Mouse (Mus musculus) spleen, adult 18-20 months (tissue): ENCODE measurements around the gene Fermt1.

Experiments used
- DNase-seq, 2 experiments: peaks; one replicate each; pipeline ENCODE4 v3.0.0; 2022; ENCODE audit warnings: mixed read lengths in 2 of 2

The Fermt1 gene

DNA sequence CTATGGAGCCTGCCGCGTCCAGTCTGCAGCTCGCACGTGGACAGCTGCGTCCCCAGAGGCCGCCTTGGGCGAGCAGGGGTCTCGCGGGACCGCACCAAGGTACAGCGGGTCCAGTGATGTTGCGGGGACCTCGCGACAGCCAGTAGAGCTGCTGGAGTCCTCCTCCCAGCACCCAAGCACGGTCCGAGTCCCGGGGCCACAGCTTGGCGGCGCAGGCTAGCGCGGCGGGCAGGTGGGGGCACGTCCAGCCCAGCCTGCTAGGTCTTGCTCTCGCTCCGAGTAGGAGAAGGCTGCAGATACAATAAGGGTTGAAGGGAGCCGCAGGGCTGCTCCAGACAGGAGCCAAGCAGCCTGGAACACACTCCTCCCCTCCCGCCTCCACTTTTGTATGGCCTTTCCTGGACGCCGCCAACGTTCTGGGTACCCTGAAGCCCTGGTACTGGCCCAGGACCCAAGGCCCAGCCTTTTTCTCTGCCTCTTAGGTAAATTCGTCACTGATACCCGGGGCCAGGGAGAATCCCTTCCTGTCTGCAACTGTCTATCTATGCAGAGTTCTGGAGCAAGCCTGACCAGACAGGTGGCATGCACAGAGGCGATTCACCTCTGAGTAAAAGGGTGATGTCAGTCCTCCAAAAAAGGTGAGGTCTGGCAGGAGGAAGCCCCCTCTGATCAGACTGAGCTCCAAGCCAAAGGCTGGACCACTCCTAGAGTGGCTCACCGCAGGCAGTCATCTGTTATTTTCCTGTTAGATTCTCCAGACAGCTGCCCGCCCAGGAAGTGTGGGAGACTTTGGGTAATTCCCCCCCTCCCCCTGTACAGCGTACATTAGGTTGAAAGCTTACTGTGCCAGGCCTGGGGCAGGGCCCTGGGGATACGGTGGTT, at the start of gene Fermt1:
Fermt1 (minus strand) TSS at position 581 of the 882 bp plus-strand sequence.
- no peak for DNase-seq

GRCm38 (mm10) chr2:132992659-132993531, 47.2 kb upstream of the Fermt1 start:
- DNase-seq, result no peak

DNA sequence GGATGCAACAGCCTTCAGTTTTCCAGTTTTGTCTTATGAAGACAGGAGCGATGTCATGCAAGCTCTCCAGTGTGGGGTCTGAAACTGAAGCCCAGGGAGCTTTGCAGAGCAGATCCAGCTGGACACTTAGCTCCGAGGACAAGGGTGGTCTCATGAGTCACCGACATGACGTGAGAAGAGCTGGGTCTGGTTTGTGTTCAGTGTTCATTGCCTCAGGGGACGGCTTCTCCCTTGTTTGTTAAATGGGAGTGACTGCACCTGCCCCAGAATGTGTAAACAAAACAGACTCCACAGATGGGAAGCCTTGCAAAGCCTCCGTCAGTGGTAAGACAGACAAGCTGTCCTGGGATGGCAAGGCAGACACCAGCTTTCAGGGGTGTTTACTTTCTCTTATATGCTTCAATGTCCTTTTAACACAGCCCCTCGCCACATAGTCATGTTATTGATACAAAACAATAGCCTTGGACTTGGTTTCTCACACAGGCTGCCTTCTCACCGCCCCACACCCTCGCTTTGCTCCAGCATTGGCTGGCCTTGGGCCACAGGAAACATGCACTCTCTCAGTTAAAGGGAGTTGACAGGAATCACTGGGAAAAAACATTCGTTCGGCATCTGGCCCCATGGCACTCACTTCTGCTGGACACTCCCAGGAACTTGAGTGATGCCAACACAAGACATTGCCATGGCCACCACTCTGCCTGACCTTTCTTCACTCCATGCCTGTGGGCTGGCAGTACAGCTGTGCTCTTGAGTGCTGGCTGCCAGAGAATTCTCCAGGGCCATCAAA, 44.3 kb upstream of the Fermt1 start:
- DNase-seq, result no peak

DNA sequence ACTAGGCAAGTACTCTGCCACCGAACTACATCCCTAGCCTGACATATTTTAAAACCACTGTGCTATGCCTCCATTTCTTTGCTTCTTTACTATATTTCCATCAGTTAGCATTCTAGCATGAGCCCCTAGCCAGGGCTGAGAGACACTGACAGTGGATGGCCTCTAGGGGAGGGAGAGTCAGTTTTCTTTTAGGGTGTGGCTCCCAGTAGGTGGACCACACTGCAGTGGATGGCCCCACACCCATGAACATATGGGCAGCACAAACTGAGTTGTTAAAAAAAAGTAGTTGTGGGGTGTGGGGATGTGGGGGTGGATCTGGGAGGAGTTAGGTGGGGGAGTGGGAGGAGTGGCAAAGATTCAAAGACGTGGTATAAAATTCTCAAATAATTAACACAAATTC, 27.6 kb upstream of the Fermt1 start:
- DNase-seq, result no peak

GRCm38 (mm10) chr2:132970772-132971173, 25.1 kb upstream of the Fermt1 start:
- no peak for DNase-seq

DNA sequence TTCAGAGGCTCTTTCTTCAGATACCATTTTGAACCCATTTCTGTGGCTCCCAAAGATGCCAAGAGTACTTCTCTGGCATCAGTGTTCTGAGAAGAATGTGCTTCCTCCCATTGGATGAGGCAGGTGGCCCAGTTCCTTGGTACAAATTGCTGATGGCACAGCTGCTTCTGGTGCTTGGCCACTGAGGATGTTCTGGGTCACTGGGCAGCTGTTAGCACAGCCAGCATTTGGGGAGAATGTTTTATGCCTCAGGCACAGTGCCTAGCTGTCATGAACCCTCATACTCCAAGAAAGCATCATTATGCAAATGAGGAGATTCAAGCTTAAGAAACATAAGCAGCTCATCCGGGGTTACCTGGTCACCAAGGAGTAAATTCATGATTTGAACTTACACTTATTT, 12.1 kb upstream of the Fermt1 start:
- no peak for DNase-seq

DNA sequence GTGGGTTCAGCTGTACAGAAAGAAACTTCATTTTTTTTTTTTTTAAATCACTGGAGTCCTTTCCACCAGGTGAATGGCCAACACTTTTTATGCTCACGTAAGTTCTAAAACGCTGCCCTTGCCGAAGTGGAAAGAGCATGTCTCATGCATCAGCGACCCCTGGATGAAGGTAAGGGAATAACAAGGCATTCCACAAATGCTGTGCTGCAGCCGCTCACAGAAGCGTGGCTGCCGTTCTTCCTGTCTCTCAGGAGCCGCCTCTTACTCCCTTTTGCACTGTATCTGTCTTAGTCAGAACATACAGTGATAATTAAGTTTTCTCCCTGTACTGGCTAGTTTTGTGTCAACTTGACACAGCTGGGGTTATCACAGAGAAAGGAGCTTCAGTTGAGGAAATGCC, 6.5 kb upstream of the Fermt1 start:
- DNase-seq, result no peak

DNA sequence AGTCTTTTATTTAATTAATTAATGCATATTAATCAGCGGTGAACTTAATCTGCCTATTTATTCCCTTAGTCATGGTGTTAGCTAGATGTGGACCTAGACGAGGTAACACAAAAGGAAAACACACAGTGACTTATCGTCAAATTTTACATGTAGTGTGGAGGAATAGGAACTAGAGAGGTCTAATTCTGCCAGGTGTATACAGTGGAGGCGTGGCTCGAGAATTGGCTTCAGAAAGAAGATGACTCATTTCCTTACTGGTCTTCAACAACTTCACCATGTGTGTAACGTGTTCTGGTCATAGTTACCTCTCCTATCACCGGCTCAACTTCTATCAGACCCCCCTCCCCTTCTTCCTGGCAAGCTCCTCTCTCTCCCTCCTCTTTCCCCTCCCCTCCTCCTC, 2.5 kb upstream of the Fermt1 start:
- DNase-seq, result no peak

DNA sequence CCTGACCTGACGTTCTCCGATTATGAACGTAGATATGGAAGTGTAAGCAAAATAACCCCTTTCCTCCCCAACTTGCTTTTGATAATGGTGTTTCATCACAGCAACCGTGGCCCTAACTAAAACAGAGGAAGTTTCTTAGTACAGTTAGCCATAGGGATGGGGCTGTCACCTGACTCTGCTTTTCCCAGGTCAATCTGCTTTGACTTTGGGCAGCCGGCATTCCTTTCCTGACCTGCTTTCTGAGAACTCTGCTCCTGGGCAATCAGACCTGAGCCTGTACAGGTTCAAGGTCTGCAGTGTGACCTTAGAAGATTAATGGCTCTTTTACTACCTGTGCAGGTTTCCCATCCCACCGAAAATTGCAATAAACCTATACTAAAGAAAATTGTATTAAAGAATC, 1.3 kb upstream of the Fermt1 start:
- DNase-seq, result no peak

DNA sequence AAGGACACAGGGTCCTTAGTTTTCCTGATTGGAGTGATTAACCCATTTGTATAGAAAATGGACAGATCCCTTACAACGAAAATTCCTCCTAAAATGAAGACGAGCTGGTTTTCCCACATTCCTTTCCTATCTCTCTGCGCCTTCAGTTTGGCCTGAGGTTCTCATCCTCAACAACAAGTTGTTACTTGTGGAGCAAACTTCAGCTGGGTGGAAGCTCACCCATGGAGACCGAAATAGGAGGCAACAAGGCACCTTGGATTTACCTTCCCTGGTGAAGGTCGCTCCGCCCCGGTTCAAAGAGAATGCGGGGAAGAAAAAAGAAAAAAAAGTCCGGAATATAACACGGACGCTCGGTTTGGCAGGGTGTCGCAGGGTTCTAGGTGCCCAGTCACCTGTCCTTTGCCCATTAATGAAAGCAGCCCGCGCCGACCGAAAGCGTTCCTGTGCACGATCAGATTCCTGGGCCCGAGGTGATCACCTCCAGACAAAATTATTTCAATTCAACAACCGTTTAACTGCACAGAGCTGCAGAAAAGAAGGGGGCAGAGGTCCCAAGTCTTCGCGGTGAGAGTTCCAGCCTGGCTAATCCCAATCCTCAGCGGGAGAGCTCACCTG, 888 bp downstream of the Fermt1 start:
- DNase-seq, result no peak

DNA sequence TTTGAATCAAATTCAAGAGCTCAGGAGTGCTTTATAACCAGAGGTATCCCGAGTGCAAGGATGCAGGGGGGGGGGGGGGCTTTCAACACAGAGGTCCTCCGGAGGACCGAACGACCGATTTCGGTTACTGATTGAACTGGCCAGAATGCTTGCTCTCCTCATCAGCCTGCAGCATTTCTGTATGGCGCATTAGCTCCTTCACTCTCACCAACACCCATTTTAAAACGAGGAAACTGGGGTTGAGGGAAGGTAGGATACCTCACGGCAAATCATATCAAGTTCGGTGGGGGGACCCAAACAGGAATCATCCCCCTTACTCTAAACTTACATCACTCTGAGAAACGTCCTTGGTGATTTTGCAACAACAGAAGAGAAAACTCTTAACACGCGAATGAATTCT, 1.7 kb downstream of the Fermt1 start:
- no peak for DNase-seq

GRCm38 (mm10) chr2:132943596-132943995, 2.1 kb downstream of the Fermt1 start:
- DNase-seq, result no peak

DNA sequence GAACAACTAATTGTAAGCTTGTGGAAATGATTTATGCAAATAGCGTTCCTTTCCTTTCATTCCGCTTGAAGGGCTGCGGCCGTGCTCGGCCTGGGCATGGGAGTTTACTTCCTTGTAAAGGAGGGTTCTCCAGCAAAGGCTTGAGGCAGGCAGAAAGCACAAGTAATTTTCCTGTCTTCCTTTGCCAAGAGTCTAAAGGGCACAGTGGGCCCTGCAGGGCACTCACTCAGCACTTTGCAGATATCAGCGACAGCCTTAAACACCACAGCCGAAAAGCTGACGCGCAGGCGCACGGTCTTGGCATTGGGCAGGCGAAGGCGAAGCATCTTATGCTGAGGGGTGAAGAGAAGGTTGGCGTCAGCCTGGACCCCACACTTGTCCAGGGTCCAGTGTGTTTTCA, 6.7 kb downstream of the Fermt1 start:
- no peak for DNase-seq

GRCm38 (mm10) chr2:132936176-132936575, 9.5 kb downstream of the Fermt1 start:
- DNase-seq, result no peak

DNA sequence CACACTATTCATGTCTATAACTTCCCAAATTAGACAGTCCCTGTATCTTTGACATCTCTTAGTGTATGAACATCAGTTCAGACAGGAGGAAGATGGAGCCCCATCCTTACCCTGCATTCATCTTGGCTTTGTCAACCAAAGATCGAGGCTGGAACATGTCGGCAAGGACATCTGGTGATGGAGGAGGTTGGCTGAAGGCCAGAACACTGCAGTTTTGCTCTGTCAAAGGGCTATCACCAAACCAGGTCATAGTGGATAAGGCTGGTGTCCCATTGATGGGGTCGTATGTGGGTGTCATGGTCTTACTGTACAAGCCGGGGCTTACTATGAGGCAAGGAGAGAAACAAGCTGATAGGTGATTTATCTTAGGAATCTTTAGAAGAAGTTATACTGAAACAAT, 11.0 kb downstream of the Fermt1 start:
- no peak for DNase-seq

DNA sequence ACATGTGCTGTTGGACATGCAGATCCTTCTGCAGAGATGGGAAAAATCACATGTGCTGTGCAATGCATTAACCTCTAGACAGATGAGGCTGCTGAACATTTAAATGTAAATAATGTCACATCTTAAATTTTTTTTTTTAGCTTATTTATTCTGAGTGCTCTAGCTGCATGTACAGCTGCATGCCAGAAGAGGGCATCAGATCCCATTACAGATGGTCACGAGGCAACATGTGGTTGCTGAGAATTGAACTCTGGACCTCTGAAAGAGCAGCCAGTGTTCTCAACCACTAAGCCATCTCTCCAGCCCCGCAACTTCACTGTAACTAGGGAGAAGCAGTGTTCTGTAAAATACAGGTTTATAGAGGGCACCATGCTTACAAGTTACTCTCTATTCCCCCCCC, 11.6 kb downstream of the Fermt1 start:
- DNase-seq, result no peak

DNA sequence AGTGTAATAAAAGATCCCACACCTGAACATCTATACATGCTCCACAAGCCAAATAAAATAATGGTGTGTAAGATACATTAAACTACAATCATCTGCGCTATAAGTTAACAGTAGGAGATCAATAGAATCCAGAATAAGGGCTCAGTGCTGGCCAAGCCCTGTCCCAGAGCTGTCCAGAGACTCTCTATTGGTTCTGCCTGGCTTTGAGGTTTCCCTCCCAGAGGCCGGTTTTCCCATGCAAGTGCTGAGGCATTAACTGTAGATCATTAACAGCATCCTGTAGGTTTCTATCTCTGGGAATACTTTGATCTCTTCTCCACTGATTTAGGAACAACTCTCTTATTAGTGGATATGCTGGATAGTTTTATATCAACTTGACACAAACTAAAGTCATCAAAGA, 16.7 kb downstream of the Fermt1 start:
- no peak for DNase-seq

DNA sequence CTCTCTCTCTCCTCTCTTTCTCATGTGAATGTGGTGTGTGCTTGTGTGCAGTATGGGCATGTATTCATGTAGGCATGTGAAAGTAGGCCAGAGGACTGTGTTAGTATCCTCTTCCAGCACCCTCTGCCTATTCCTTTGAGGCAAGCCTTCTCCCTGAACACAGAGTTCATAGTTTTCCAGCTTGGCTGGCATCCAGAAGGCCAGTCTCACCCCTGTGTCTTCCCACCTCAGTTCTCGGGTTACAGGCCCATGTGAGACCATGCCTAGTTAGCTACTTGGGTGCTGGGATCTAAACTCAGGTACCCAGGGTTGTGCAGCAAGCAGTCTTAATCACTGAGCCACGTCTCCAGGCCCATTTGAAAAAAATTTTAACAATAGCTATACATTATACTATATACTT, 17.8 kb downstream of the Fermt1 start:
- no peak for DNase-seq

GRCm38 (mm10) chr2:132927298-132927697, 18.4 kb downstream of the Fermt1 start:
- DNase-seq, result no peak

DNA sequence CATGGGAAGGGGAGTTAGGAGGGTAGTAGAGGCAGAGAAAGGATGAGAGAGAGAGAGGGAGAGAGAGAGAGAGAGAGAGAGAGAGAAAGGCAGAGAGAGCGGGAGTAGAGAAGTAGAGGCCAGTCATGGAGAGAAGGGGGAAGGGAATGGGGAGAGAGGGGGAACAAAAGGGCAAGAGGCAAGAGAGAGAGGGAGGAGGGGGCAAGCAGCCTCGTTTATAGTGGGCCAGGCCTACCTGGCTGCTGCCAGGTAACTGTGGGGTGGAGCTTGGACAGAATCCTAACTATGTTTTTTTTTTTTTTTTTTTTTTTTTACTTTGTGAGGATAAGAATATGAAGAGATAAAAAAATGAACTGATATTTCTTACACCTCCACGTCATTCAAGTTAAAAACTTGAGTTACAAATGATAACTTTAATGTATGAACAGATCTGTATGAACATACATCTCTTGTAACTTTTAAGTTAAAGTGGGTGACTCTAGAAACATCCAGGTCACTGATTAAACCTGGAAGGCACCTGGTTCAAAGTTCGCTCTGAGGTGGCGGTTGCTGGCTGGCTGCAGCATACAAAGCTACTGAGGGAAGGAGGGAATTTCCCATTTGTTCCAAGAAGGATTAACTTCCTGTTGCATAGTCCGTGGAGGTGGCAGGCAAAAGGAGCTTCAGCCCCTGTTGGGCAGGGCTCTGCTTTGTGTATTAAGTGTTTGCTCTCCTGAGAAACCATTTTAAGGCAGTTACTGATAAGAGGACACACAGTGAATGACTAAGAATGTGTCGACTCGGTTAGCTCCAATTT, 22.2 kb downstream of the Fermt1 start:
- no peak for DNase-seq

GRCm38 (mm10) chr2:132922076-132922873, 23.4 kb downstream of the Fermt1 start:
- no peak for DNase-seq
